Mouse (Mus musculus) liver, embryonic 14.5 days (tissue): ENCODE results near the gene Plpp3. TPM values are rescaled to one million over a fixed set of nuclear protein-coding genes. Genes with fewer than 3 reads are reported as not detected.

Experiments
- ATAC-seq: fragments of 200-750 bp; cut with Nextera tagmentation; 2 replicates; pipeline ENCODE4 v1.8.0; 2017; ENCODE audit warnings: moderate number of reproducible peaks, mild to moderate bottlenecking, moderate library complexity; ENCODE audit not compliant: insufficient read depth
- DNase-seq, 3 experiments: peaks; one replicate each; pipeline ENCODE4 v3.0.0-alpha.2; 2012 to 2013; ENCODE audit warnings: low read depth in 3 of 3, low spot score in 3 of 3
- H3K27ac ChIP-seq: fragments of 300-500 bp; sonication (generic); 2 replicates; pipeline ENCODE4 v1.5.1; 2014; ENCODE audit warnings: moderate library complexity, mild to moderate bottlenecking, control low read depth, inconsistent platforms
- H3K27me3 ChIP-seq: fragments of 300-500 bp; sonication (generic); 2 replicates; pipeline ENCODE4 v1.6.1; 2014; ENCODE audit warnings: mild to moderate bottlenecking, low read length, moderate library complexity; ENCODE audit not compliant: control insufficient read depth, insufficient read depth
- H3K36me3 ChIP-seq: fragments of 300-500 bp; sonication (generic); replicated peaks from 2 replicates; pipeline ENCODE4 v1.6.1; 2014; ENCODE audit warnings: low read depth; ENCODE audit not compliant: control insufficient read depth, insufficient read depth
- H3K4me1 ChIP-seq, 2 experiments: fragments of 200-500 bp in 1 of 2; fragments of 300-500 bp in 1 of 2; sonication (generic) in 1 of 2; replicated peaks; 2 replicates each; pipeline ENCODE4 v1.6.1; 2012 to 2014; ENCODE audit warnings: antibody characterized with exemption in 1 of 2, inconsistent platforms in 1 of 2, low read length in 1 of 2; ENCODE audit not compliant: control insufficient read depth in 2 of 2, insufficient read depth in 2 of 2
- H3K4me2 ChIP-seq: fragments of 300-500 bp; sonication (generic); 2 replicates; pipeline ENCODE4 v1.6.1; 2014; ENCODE audit warnings: low read depth, mild to moderate bottlenecking, control low read depth, moderate library complexity
- H3K4me3 ChIP-seq, 2 experiments: fragments of 200-500 bp in 1 of 2; fragments of 300-500 bp in 1 of 2; sonication (generic) in 1 of 2; 2 replicates each; pipeline ENCODE4 v1.5.1; 2012 to 2014; ENCODE audit warnings: low read depth in 2 of 2, low read length in 2 of 2, mild to moderate bottlenecking in 2 of 2, control low read depth in 1 of 2, inconsistent platforms in 1 of 2, moderate library complexity in 1 of 2; ENCODE audit not compliant: insufficient read depth in 1 of 2
- H3K9ac ChIP-seq: fragments of 300-500 bp; sonication (generic); replicated peaks from 2 replicates; pipeline ENCODE4 v1.6.1; 2014; ENCODE audit warnings: mild to moderate bottlenecking, control low read depth, moderate library complexity
- H3K9me3 ChIP-seq: fragments of 300-500 bp; sonication (generic); 2 replicates; pipeline ENCODE4 v1.6.1; 2016; ENCODE audit warnings: low read length, mixed read lengths; ENCODE audit not compliant: control insufficient read depth
- CTCF ChIP-seq: IDR thresholded peaks from 2 replicates; pipeline ENCODE4 v1.5.1; 2016; ENCODE audit warnings: antibody characterized with exemption, low read depth, control low read depth
- EP300 ChIP-seq: IDR thresholded peaks from 2 replicates; pipeline ENCODE4 v1.6.1; 2016; ENCODE audit warnings: antibody characterized with exemption, low read depth
- WGBS: fragments of 180-500 bp; shearing (Covaris S2); extraction: QIAGEN DNeasy Blood & Tissue Kit; methylation state at CpG from one replicate; pipeline ENCODE4 v1.1.7; 2014; ENCODE audit not compliant: insufficient replicate concordance; 5-methylcytosine and 5-hydroxymethylcytosine counted together
- polyA plus RNA-seq, 2 experiments: library from polyadenylated mRNA; depleted of rRNA in 1 of 2; stranded (reverse) in 1 of 2; unstranded in 1 of 2; fragments of >200 nt; fragmentation: Nextera tagmentation in 1 of 2; extraction: Ambion mirVana in 1 of 2; gene quantifications; 2 replicates each; pipeline versions ENCODE4 v1.2.1 to v1.2.3; 2012 to 2014

Plpp3 gene
- polyA plus RNA-seq, 2 experiments, result 5.7 to 7.0 TPM

- DNase-seq (no peak), ATAC-seq (no peak)
- TF ChIP-seq CTCF (no peak), EP300 (no peak)
- Histone ChIP-seq H3K27me3 (no peaks in the 10 kb centered on the region), H3K27ac (no peak overlapping the region), H3K4me1 (no peaks in the 10 kb centered on the region), H3K4me3 (no peak overlapping the region), H3K9me3 (no peaks in the 10 kb centered on the region), H3K36me3 (no peaks in the 10 kb centered on the region), H3K9ac (no peak overlapping the region), H3K4me2 (no peak overlapping the region)
- 36% methylated on average over 6 of the region's 6 CpGs for WGBS
Observed at GRCm38 (mm10) chr4:105253453-105254341, 96.5 kb downstream of the Plpp3 start.

DNA sequence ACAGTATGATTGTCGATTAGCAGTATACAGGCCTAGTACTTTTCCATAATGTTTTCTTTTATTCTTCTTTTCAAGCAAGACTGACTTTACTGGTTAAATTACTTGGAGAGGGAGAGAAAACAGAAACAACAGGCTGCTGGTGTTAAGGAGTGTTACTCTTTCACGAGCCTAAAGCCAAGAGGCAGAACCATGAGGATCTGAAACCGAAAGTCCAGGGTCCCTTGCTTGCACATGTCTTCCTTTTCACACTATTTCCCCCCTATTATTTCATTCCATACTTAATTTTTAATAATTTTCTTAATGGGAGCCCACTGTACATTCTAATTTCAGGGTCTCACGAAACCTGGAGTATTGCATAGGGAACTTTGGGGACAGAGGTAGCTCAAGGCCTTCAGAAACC is 97.2 kb downstream of the Plpp3 start:
- Histone ChIP-seq H3K4me3 (no peak overlapping the region), H3K27me3 (no peaks in the 10 kb centered on the region), H3K9me3 (no peaks in the 10 kb centered on the region), H3K9ac (no peak overlapping the region), H3K27ac (no peak overlapping the region), H3K4me2 (no peak overlapping the region), H3K4me1 (no peaks in the 10 kb centered on the region), H3K36me3 (no peaks in the 10 kb centered on the region)
- TF ChIP-seq CTCF (no peak), EP300 (no peak)
- 56% methylated on average over 4 of the region's 4 CpGs for WGBS
- ATAC-seq, result no peak
- DNase-seq, result no peak

- TF ChIP-seq EP300 (no peak), CTCF (no peak)
- ATAC-seq (no peak), DNase-seq (no peak)
- H3K4me2 ChIP-seq, result no peak overlapping the region
- no peak overlapping the region for H3K9ac ChIP-seq
- H3K27ac ChIP-seq, result no peak overlapping the region
- WGBS, result 63% methylated on average over 3 of the region's 3 CpGs
- H3K4me3 ChIP-seq, result no peak overlapping the region
- no peaks in the 10 kb centered on the region for H3K27me3 ChIP-seq
- H3K36me3 ChIP-seq, result no peaks in the 10 kb centered on the region
- peaks cover 0 to 1% of the 10 kb centered on the region in 2 experiments; a peak in 1 of 4 replicates for H3K4me1 ChIP-seq
- H3K9me3 ChIP-seq, result no peaks in the 10 kb centered on the region
Observed at GRCm38 (mm10) chr4:105255185-105255584, 98.0 kb downstream of the Plpp3 start.

DNA sequence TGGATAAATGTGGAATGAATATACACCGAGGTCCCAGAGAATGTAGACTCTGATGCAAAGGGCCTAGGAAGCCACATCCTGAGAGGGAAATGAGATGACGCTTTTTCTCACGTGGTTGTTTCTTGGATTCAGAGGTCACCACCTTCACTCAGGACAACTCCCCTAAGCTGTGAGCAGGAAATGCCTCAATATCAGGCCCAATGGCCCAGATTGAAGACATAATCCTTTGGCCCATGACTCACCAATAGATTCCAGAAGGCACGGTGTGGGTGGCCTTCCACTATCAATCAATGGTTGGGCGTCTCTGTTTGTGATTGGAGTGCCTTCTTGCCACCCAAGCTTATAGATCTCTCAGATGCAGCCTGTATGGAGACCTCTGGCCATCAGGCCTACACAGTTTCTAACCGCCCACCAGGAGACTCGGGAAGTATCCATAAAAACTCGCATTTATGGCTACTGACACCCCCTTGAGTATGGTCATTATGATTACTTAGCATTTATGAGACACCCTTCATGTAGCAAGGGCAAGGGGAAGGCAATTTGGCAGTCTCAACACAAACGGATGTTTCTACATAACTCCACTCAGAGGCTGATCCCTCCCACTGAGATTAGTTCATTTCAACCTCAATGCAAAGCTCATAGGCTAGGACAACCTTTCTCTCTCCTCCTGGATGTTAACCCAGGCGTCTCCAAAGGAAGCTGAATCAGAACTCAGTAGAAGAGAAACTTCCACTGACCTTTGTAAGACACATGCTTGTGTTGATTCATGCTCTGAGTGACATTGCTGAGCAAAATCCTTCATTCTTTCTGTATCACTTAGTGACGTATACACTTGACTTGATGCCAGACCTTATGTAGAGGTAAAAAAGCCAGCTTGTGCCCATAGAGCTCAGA is 100.8 kb downstream of the Plpp3 start:
- WGBS, result 46% methylated on average over 11 of the region's 11 CpGs
- H3K27ac ChIP-seq, result no peak overlapping the region

GRCm38 (mm10) chr4:105260385-105260784 is 103.2 kb downstream of the Plpp3 start:
- Histone ChIP-seq H3K4me1 (peaks cover 0 to 2% of the 10 kb centered on the region in 2 experiments; a peak in 1 of 4 replicates), H3K9me3 (no peaks in the 10 kb centered on the region), H3K9ac (no peak overlapping the region), H3K27me3 (no peaks in the 10 kb centered on the region), H3K36me3 (no peaks in the 10 kb centered on the region), H3K27ac (no peak overlapping the region), H3K4me2 (no peak overlapping the region), H3K4me3 (no peak overlapping the region)
- DNase-seq (no peak), ATAC-seq (no peak)
- 31% methylated on average over 2 of the region's 2 CpGs for WGBS
- no peak for TF ChIP-seq EP300
- TF ChIP-seq CTCF, result no peak

More for the DNA sequence above, 100.8 kb downstream of the Plpp3 start:
- Histone ChIP-seq H3K4me2 (no peak overlapping the region), H3K27me3 (no peaks in the 10 kb centered on the region), H3K9me3 (no peaks in the 10 kb centered on the region), H3K4me1 (peaks cover 0 to 2% of the 10 kb centered on the region in 2 experiments; a peak in 1 of 4 replicates), H3K4me3 (no peak overlapping the region), H3K36me3 (no peaks in the 10 kb centered on the region), H3K9ac (no peak overlapping the region)
- TF ChIP-seq CTCF (no peak), EP300 (no peak)
- DNase-seq (no peak), ATAC-seq (no peak)
